Mouse (Mus musculus): ENCODE data around the gene Il24. TPM values are rescaled to one million over a fixed set of nuclear protein-coding genes. Genes with fewer than 3 reads are reported as not detected.

Gene Il24
- not detected in 2 replicates for polyA plus RNA-seq (2015; fragmentation: Nextera tagmentation; extraction: Ambion mirVana)

DNA sequence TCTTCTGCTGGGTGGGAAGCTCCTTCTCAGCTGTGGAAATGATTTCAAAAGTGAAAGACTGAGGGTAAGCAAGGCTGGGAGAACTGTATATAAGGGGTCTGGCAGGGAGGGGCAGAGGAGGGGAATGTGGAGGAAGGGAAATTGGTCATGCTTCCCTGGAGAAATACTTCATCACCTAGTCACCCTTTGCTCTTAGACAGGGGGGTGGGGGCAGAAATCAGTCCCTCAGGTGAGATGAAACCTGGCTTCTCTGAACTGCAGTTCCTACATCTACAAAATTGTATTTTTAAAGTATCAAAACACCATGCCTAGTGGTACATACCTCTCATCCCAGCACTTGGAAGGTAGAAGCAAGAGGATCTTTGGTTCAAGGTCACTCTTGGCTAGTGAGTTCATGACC is at the start of gene Il24:
TSS of gene Il24 (minus strand) at position 101 of the 400 bp plus-strand sequence.
- no peak within 1 kb of the TSS for H3K4me3 ChIP-seq (ENCODE audit: low read length)
- H3K4me1 ChIP-seq (ENCODE audit: control insufficient read depth, insufficient read depth, low read length): no peaks in the 10 kb centered on the region
- H3K27me3 ChIP-seq (ENCODE audit: control insufficient read depth, insufficient read depth, low read length): no peaks in the 10 kb centered on the region; the same call in none of the 2 replicates
- no peaks in the 10 kb centered on the region for H3K36me3 ChIP-seq (ENCODE audit: control insufficient read depth, insufficient read depth)
- H3K9ac ChIP-seq (ENCODE audit: low read length): no peak within 1 kb of the TSS
- no peak within 1 kb of the TSS for H3K27ac ChIP-seq (ENCODE audit: low read length)
- no peak within 1 kb of the TSS for H3K4me2 ChIP-seq (ENCODE audit: low read depth, low read length)
- ATAC-seq (replicated peaks; ENCODE audit: extremely low read depth, insufficient read depth, low FRiP score): no peak
- no peaks in the 10 kb centered on the region for H3K9me3 ChIP-seq (replicated peaks; ENCODE audit: control insufficient read depth, low read length)

DNA sequence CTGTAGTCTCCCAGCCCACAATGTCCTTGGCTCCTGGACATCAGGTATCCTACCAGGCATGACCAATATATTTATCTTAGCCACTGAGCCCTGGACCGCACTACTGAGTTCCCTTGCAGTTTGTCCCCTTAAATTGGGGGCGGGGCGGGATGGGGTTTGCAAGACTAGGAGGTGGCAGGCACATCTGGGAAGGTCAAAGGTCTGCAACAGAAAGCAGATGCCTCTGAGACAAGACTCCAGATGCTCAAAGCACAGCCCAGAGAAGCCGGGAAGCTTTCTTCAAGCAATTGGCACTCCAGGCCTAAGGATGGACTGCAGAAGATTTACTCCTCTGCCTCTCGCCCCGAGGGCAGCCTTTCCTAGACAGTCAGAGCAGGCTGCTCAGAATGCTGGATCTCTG is 49.1 kb upstream of the Il24 start:
- Histone ChIP-seq H3K9me3 (replicated peaks; ENCODE audit: control insufficient read depth, low read length) (no peaks in the 10 kb centered on the region), H3K4me1 (ENCODE audit: control insufficient read depth, insufficient read depth, low read length) (no peaks in the 10 kb centered on the region)
- WGBS: 51% methylated on average over 6 of the region's 6 CpGs

DNA sequence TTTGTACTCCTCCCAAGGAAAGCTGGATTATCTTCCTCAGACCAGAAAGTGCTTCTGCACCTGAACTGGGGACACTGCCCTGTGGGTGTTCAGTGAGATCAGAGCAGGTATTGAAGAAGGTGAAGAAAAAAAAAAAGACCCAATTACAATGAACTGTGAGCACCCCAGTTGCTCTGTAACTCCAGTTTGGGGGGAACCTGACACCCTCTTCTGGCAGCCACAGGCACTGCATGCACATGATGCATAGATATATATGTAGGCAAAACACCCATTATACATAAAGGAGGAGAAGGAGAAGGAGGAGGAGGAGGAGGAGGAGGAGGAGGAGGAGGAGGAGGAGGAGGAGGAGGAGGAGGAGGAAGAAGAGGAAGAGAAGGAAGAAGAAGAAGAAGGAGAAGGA is 39.2 kb upstream of the Il24 start:
- Histone ChIP-seq H3K4me3 (ENCODE audit: low read length) (no peak overlapping the region), H3K9ac (ENCODE audit: low read length) (no peak overlapping the region), H3K4me1 (ENCODE audit: control insufficient read depth, insufficient read depth, low read length) (no peaks in the 10 kb centered on the region), H3K9me3 (replicated peaks; ENCODE audit: control insufficient read depth, low read length) (no peaks in the 10 kb centered on the region), H3K36me3 (ENCODE audit: control insufficient read depth, insufficient read depth) (no peaks in the 10 kb centered on the region), H3K27me3 (ENCODE audit: control insufficient read depth, insufficient read depth, low read length) (no peaks in the 10 kb centered on the region), H3K4me2 (ENCODE audit: low read depth, low read length) (no peak overlapping the region), H3K27ac (ENCODE audit: low read length) (no peak overlapping the region)
- ATAC-seq (replicated peaks; ENCODE audit: extremely low read depth, insufficient read depth, low FRiP score): no peak

More for the DNA sequence above, 49.1 kb upstream of the Il24 start:
- Histone ChIP-seq H3K4me3 (ENCODE audit: low read length) (no peak overlapping the region), H3K36me3 (ENCODE audit: control insufficient read depth, insufficient read depth) (no peaks in the 10 kb centered on the region), H3K27me3 (ENCODE audit: control insufficient read depth, insufficient read depth, low read length) (no peaks in the 10 kb centered on the region), H3K9ac (ENCODE audit: low read length) (no peak overlapping the region), H3K27ac (ENCODE audit: low read length) (no peak overlapping the region), H3K4me2 (ENCODE audit: low read depth, low read length) (no peak overlapping the region)
- no peak for ATAC-seq (replicated peaks; ENCODE audit: extremely low read depth, insufficient read depth, low FRiP score)

DNA sequence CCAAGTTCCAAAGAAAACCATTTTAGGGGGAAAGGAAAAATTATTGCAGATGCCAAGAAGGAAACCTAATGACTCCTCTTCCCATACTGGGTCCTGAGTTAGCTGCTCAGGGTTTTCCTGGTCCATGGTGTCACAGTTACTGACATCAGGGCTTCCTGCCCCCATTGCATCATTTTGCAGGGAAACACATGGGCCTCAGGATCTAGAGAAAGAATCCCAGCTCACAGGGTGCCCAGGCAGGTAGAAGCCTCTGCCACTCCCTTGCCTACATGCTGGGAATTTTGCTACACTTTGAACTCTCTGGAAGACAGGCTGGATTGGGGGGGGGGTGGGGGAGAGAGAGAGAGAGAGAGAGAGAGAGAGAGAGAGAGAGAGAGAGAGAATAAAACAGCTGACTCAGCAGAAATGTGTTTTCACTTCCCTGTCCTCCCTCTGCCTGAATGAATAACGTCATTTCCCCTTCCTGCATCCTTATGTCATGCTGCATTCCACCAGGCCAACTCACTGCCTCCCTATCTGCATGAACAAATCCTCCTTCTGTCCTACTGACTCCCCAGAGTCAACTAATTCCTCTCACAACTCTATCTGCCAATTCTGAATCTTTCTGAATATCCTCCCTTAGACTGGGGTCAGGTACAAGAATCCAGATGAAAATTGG is 31.2 kb upstream of the Il24 start:
- H3K9ac ChIP-seq (ENCODE audit: low read length): no peak overlapping the region
- 5% methylated on average over 1 of the region's 1 CpGs for WGBS
- no peak overlapping the region for H3K4me2 ChIP-seq (ENCODE audit: low read depth, low read length)
- H3K4me1 ChIP-seq (ENCODE audit: control insufficient read depth, insufficient read depth, low read length): no peaks in the 10 kb centered on the region
- no peaks in the 10 kb centered on the region for H3K27me3 ChIP-seq (ENCODE audit: control insufficient read depth, insufficient read depth, low read length)
- no peak overlapping the region for H3K4me3 ChIP-seq (ENCODE audit: low read length)
- no peaks in the 10 kb centered on the region for H3K36me3 ChIP-seq (ENCODE audit: control insufficient read depth, insufficient read depth)
- no peak overlapping the region for H3K27ac ChIP-seq (ENCODE audit: low read length)
- no peaks in the 10 kb centered on the region for H3K9me3 ChIP-seq (replicated peaks; ENCODE audit: control insufficient read depth, low read length)
- ATAC-seq (replicated peaks; ENCODE audit: extremely low read depth, insufficient read depth, low FRiP score): no peak

DNA sequence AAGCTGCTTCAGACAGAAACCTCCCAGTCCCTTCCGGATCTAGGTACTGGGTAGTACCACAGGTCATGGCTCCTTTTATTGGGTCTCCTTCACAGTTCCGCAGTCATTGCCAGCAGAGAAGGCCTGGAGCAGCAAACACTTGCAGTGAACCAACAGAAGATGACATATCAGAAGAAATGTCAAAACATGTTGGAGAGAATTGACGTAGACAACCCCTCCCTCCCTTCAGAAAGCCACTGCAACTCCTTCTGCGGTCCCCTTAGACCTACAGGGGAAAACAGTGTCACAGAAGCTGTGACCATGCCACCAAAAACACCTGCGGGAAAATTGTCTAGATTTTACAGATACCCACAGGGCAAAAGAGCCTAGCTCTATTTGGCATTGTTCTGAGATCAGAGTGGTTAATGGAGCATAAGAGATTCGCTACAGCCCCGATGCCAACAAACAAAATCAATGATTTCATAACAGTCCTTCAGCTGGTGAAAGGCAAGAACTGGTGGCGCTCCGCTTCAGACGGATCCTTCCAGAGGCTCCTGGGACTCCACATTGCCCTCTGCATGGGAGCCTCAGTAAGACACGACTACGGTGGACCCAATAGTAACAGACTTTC is 24.3 kb upstream of the Il24 start, which contains the start of gene Il20:
TSS of gene Il20 (minus strand) at position 51 of the 610 bp plus-strand sequence.
- no peaks in the 10 kb centered on the region for H3K4me1 ChIP-seq (ENCODE audit: control insufficient read depth, insufficient read depth, low read length)
- H3K4me3 ChIP-seq (ENCODE audit: low read length): no peak within 1 kb of the TSS
- H3K27ac ChIP-seq (ENCODE audit: low read length): no peak within 1 kb of the TSS
- H3K4me2 ChIP-seq (ENCODE audit: low read depth, low read length): no peak within 1 kb of the TSS
- H3K9ac ChIP-seq (ENCODE audit: low read length): no peak within 1 kb of the TSS
- ATAC-seq (replicated peaks; ENCODE audit: extremely low read depth, insufficient read depth, low FRiP score): no peak
- no peaks in the 10 kb centered on the region for H3K9me3 ChIP-seq (replicated peaks; ENCODE audit: control insufficient read depth, low read length)
- 82% methylated on average over 12 of the region's 12 CpGs for WGBS
- H3K27me3 ChIP-seq (ENCODE audit: control insufficient read depth, insufficient read depth, low read length): no peaks in the 10 kb centered on the region
- no peaks in the 10 kb centered on the region for H3K36me3 ChIP-seq (ENCODE audit: control insufficient read depth, insufficient read depth)

DNA sequence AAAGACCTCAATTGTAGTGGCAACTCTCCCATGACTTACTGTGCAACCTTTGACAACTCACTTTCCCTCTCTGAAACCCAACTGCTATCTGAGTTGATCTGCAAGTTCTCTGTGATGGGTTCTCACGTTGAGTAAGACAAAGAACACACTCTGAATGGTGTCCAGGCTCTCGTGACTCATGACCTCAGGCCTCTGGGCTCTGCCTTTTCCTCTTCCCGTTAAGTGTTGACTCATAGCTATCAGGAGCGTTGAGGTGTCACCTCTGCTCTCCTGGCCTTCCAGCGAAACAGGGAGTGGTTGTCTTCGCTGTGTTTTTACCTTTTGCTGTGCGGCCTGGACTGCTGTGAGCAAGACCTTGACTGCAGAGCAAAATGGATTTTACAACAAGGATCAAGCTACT is 15.3 kb upstream of the Il24 start:
- Histone ChIP-seq H3K4me3 (ENCODE audit: low read length) (no peak overlapping the region), H3K36me3 (ENCODE audit: control insufficient read depth, insufficient read depth) (no peaks in the 10 kb centered on the region), H3K9me3 (replicated peaks; ENCODE audit: control insufficient read depth, low read length) (no peaks in the 10 kb centered on the region), H3K27me3 (ENCODE audit: control insufficient read depth, insufficient read depth, low read length) (no peaks in the 10 kb centered on the region), H3K27ac (ENCODE audit: low read length) (no peak overlapping the region), H3K4me1 (ENCODE audit: control insufficient read depth, insufficient read depth, low read length) (no peaks in the 10 kb centered on the region), H3K4me2 (ENCODE audit: low read depth, low read length) (no peak overlapping the region), H3K9ac (ENCODE audit: low read length) (no peak overlapping the region)
- WGBS: 51% methylated on average over 7 of the region's 7 CpGs
- ATAC-seq (replicated peaks; ENCODE audit: extremely low read depth, insufficient read depth, low FRiP score): no peak

DNA sequence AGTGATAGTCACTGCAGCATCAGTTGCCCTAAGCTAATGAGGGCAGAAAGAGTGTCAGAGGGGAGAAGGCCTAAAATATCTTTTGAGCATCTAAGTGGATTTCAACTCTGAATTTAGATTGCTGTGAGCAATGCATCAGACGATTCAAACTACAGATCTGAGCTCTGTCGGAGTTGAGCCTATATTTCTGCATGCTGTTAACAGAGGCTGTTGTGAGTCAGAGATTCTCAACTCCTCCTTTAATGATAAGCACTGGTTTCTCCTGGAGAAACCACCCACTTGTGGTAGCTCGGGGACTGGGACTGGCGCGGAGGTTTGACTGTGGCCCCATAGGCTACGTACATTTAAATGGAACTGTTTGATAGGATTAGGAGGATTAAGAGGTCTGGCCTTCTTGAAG is 7.2 kb upstream of the Il24 start:
- H3K36me3 ChIP-seq (ENCODE audit: control insufficient read depth, insufficient read depth): no peaks in the 10 kb centered on the region
- no peak overlapping the region for H3K4me2 ChIP-seq (ENCODE audit: low read depth, low read length)
- no peak overlapping the region for H3K27ac ChIP-seq (ENCODE audit: low read length)
- H3K9me3 ChIP-seq (replicated peaks; ENCODE audit: control insufficient read depth, low read length): no peaks in the 10 kb centered on the region
- no peak for ATAC-seq (replicated peaks; ENCODE audit: extremely low read depth, insufficient read depth, low FRiP score)
- no peak overlapping the region for H3K9ac ChIP-seq (ENCODE audit: low read length)
- no peaks in the 10 kb centered on the region for H3K4me1 ChIP-seq (ENCODE audit: control insufficient read depth, insufficient read depth, low read length)
- no peak overlapping the region for H3K4me3 ChIP-seq (ENCODE audit: low read length)
- 46% methylated on average over 6 of the region's 6 CpGs for WGBS
- no peaks in the 10 kb centered on the region for H3K27me3 ChIP-seq (ENCODE audit: control insufficient read depth, insufficient read depth, low read length)

DNA sequence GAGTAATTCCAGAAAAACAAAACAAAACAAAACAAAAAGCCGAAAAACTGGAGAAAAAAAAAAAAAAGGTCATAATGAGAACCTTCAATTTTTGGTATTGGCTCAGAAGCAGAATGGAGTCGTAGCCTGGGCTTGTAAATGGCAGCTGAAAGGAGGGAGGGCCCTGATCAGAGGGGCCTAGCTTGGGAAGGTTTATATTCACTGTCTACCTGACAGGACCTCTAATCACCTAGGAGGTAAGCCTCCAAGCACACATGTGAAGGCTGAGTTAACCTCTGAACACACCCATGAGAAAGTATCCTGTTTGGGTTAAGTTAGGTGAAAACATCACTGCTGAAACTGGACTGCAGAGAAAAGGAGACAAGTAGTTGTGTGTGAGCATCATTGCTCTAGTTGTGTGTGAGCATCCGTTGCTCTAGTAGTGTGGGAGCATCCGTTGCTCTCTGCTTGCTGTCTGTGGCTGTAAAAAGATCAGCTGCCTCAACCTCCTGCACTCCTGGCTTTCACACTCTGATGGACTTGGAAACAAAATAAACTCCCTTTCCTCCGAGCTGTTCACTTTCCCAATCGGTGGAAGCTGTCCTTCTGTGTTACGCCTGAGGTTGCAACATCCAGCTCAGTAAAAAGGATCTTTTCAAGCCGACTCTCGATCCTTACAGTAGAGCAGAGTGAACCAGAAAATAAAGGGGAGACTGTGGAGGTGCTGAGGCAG is 6.2 kb upstream of the Il24 start:
- 73% methylated on average over 9 of the region's 9 CpGs for WGBS
- Histone ChIP-seq H3K4me1 (ENCODE audit: control insufficient read depth, insufficient read depth, low read length) (no peaks in the 10 kb centered on the region), H3K4me2 (ENCODE audit: low read depth, low read length) (no peak overlapping the region), H3K9ac (ENCODE audit: low read length) (no peak overlapping the region), H3K4me3 (ENCODE audit: low read length) (no peak overlapping the region), H3K27me3 (ENCODE audit: control insufficient read depth, insufficient read depth, low read length) (no peaks in the 10 kb centered on the region), H3K36me3 (ENCODE audit: control insufficient read depth, insufficient read depth) (no peaks in the 10 kb centered on the region), H3K9me3 (replicated peaks; ENCODE audit: control insufficient read depth, low read length) (no peaks in the 10 kb centered on the region), H3K27ac (ENCODE audit: low read length) (no peak overlapping the region)
- ATAC-seq (replicated peaks; ENCODE audit: extremely low read depth, insufficient read depth, low FRiP score): no peak

DNA sequence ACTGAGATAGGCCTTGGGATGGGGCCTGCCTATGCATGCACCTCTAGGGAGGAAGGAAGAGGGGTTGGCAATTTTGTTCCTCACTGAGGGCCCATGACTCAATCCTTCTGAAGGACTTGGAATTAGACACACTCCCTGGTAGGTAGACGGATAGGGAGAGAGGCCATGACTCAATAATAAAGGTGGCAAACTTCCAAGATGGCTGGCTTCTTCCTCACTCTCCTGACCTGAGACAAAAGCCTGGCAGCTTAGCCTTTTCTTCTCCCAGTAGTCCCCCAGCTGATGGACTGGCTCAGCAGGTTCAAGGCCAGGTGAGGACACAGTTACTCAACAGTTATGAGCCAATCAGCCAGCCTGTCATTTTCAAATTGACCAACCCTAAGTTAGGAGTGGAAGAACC is 5.2 kb upstream of the Il24 start:
- H3K9me3 ChIP-seq (replicated peaks; ENCODE audit: control insufficient read depth, low read length): no peaks in the 10 kb centered on the region
- no peak for ATAC-seq (replicated peaks; ENCODE audit: extremely low read depth, insufficient read depth, low FRiP score)
- H3K9ac ChIP-seq (ENCODE audit: low read length): no peak overlapping the region
- H3K4me3 ChIP-seq (ENCODE audit: low read length): no peak overlapping the region
- H3K27ac ChIP-seq (ENCODE audit: low read length): no peak overlapping the region
- H3K4me2 ChIP-seq (ENCODE audit: low read depth, low read length): no peak overlapping the region
- 58% methylated on average over 1 of the region's 1 CpGs for WGBS
- no peaks in the 10 kb centered on the region for H3K36me3 ChIP-seq (ENCODE audit: control insufficient read depth, insufficient read depth)
- no peaks in the 10 kb centered on the region for H3K4me1 ChIP-seq (ENCODE audit: control insufficient read depth, insufficient read depth, low read length)
- H3K27me3 ChIP-seq (ENCODE audit: control insufficient read depth, insufficient read depth, low read length): no peaks in the 10 kb centered on the region
